Mouse (Mus musculus) megakaryocyte, adult 5-6 weeks (primary cell): ENCODE results near the gene Ccn1. TPM values are rescaled to one million over a fixed set of nuclear protein-coding genes. Genes with fewer than 3 reads are reported as not detected.

Experiments used
- ATAC-seq: 2 replicates; pipeline ENCODE4 v1.8.0; 2016; ENCODE audit warnings: mild to moderate bottlenecking, inconsistent platforms; ENCODE audit not compliant: poor library complexity, severe bottlenecking
- total RNA-seq, 2 experiments: library from RNA; stranded (forward) in 1 of 2; stranded (reverse) in 1 of 2; fragments of 153-499, 151-499 nt in 1 of 2; fragments of 221-1000, 200-1000 nt in 1 of 2; gene quantifications; 2 replicates each; pipeline versions ENCODE4 v1.2.3 to v1.2.4; 2015 to 2017

Ccn1 gene
- total RNA-seq, 2 experiments from 2014 or later, result 0.15 TPM; not detected in 1

GRCm38 (mm10) chr3:145624786-145625185 is 25.0 kb downstream of the Ccn1 start:
- no peak for ATAC-seq

- no peak for ATAC-seq
Measured at GRCm38 (mm10) chr3:145623047-145623446, 26.7 kb downstream of the Ccn1 start.

GRCm38 (mm10) chr3:145621209-145621608 is 28.6 kb downstream of the Ccn1 start:
- no peak for ATAC-seq

GRCm38 (mm10) chr3:145619621-145620365 is 30.0 kb downstream of the Ccn1 start:
- ATAC-seq, result no peak

GRCm38 (mm10) chr3:145618299-145618698 is 31.5 kb downstream of the Ccn1 start:
- ATAC-seq, result peak; percentile 34; the same call in 1 of the 2 replicates

- no peak for ATAC-seq
Measured at GRCm38 (mm10) chr3:145614362-145615115, 35.2 kb downstream of the Ccn1 start.

- no peak for ATAC-seq
Measured at GRCm38 (mm10) chr3:145613234-145613633, 36.5 kb downstream of the Ccn1 start.

- peak; percentile 57 for ATAC-seq
Measured at GRCm38 (mm10) chr3:145612662-145613061, 37.1 kb downstream of the Ccn1 start.

- peak; percentile 39; the same call in 1 of the 2 replicates for ATAC-seq
Measured at GRCm38 (mm10) chr3:145608320-145608719, 41.5 kb downstream of the Ccn1 start.

- ATAC-seq, result no peak
Measured at GRCm38 (mm10) chr3:145605437-145606123, 44.2 kb downstream of the Ccn1 start.

- ATAC-seq, result no peak
Measured at GRCm38 (mm10) chr3:145602410-145603206, 47.2 kb downstream of the Ccn1 start.

GRCm38 (mm10) chr3:145601345-145601744 is 48.4 kb downstream of the Ccn1 start:
- no peak for ATAC-seq

GRCm38 (mm10) chr3:145600801-145601200 is 49.0 kb downstream of the Ccn1 start:
- no peak for ATAC-seq

- no peak for ATAC-seq
Measured at GRCm38 (mm10) chr3:145599059-145599458, 50.7 kb downstream of the Ccn1 start.

Other genes with a start within 250 kb of the Ccn1 start
- 14.0 and 20.3 TPM in 2 replicates for gene Znhit6, start 73.8 kb downstream of the Ccn1 start, total RNA-seq (2015)
- 11.4 and 13.8 TPM in 2 replicates for gene Znhit6, start 73.8 kb downstream of the Ccn1 start, total RNA-seq (2017)
- not detected in 2 replicates for gene Ddah1, start 108.7 kb upstream of the Ccn1 start, total RNA-seq (2015)
- not detected in 2 replicates for gene Ddah1, start 108.7 kb upstream of the Ccn1 start, total RNA-seq (2017)